Mouse (Mus musculus) induced T-regulatory cell, adult 2 months (primary cell): ENCODE measurements around the gene Vwa2.

Experiments
- DNase-seq: peaks from one replicate; pipeline ENCODE4 v3.0.0-alpha.2; 2012; ENCODE audit warnings: low read depth

The Vwa2 gene

GRCm38 (mm10) chr19:56949868-56950267 is 75.8 kb downstream of the Vwa2 start:
- DNase-seq = no peak

- no peak for DNase-seq
These were observed 76.8 kb downstream of the Vwa2 start for GRCm38 (mm10) chr19:56950818-56951217.

- DNase-seq = no peak
These were observed 79.8 kb downstream of the Vwa2 start for GRCm38 (mm10) chr19:56953856-56954255.

- no peak for DNase-seq
These were observed 80.8 kb downstream of the Vwa2 start for GRCm38 (mm10) chr19:56954857-56955256.

- DNase-seq = no peak
These were observed 81.8 kb downstream of the Vwa2 start for GRCm38 (mm10) chr19:56955568-56956513.

GRCm38 (mm10) chr19:56958011-56958410 is 84.0 kb downstream of the Vwa2 start:
- DNase-seq = no peak

GRCm38 (mm10) chr19:56958582-56959021 is 84.6 kb downstream of the Vwa2 start:
- DNase-seq = no peak

- no peak for DNase-seq
These were observed 85.0 kb downstream of the Vwa2 start for GRCm38 (mm10) chr19:56959057-56959456.

GRCm38 (mm10) chr19:56959601-56960000 is 85.6 kb downstream of the Vwa2 start:
- DNase-seq = no peak
